Mouse (Mus musculus): Measurements from ENCODE around the gene Trim63.

Trim63 gene

GRCm38 (mm10) chr4:134371316-134371855 lies 56.5 kb downstream of the Trim63 start:
- no peak for DNase-seq

- DNase-seq = peak; percentile 88 to 95
These were observed 57.4 kb downstream of the Trim63 start for GRCm38 (mm10) chr4:134372294-134372747.

GRCm38 (mm10) chr4:134373295-134373694 lies 58.4 kb downstream of the Trim63 start:
- DNase-seq = no peak

- no peak for DNase-seq
These were observed 59.4 kb downstream of the Trim63 start for GRCm38 (mm10) chr4:134374306-134374705.

- DNase-seq = no peak
These were observed 63.2 kb downstream of the Trim63 start for GRCm38 (mm10) chr4:134378089-134378615.

Data from kidney, postnatal 25 days (tissue).